ENCODE assay signal across 8 mouse cellular contexts in genomic region chr11:120785145-120785544, GRCm38 (mm10). TPM values are rescaled to one million over a fixed set of nuclear protein-coding genes. Genes with fewer than 3 reads are reported as not detected.
DNase-seq lines count a peak whose midpoint lies in the region; ATAC-seq and TF ChIP-seq lines count a peak whose summit lies in the region.

No protein-coding gene starts in this region.

- H3K27me3 ChIP-seq in megakaryocyte, embryonic 14.5 days (replicated peaks) = peaks cover 2% of the 10 kb centered on the region
- H3K27me3 ChIP-seq in forebrain, embryonic 12.5 days = no peaks in the 10 kb centered on the region; the same call in 1 of the 2 replicates
- no peaks in the 10 kb centered on the region for H3K27me3 ChIP-seq in limb, embryonic 11.5 days (ENCODE audit: control insufficient read depth, insufficient read depth, low read length)

- no peak for TF ChIP-seq CTCF in olfactory bulb, adult 2 months (IDR thresholded peaks at IDR 0.05; ENCODE audit: insufficient read depth, low read depth, low read length)

- DNase-seq in limb, embryonic 11.5 days (ENCODE audit: low spot score) = no peak
- DNase-seq in adrenal gland, adult 8-10 months = no peak
- DNase-seq in spleen, postnatal 14 days (ENCODE audit: low spot score in 2 of 2) = no peak
- DNase-seq in frontal cortex, postnatal 14 days (ENCODE audit: low spot score in 2 of 2) = no peak

- H3K4me1 ChIP-seq in megakaryocyte, embryonic 14.5 days = peaks cover 46% of the 10 kb centered on the region
- peaks cover 27% of the 10 kb centered on the region for H3K4me1 ChIP-seq in forebrain, embryonic 12.5 days
- H3K4me1 ChIP-seq in limb, embryonic 11.5 days (ENCODE audit: control insufficient read depth, insufficient read depth, low read length) = peaks cover 12% of the 10 kb centered on the region
- H3K4me1 ChIP-seq in olfactory bulb, adult 2 months (ENCODE audit: control insufficient read depth, insufficient read depth, low read length) = peaks cover 28% of the 10 kb centered on the region

- H3K4me3 ChIP-seq in megakaryocyte, embryonic 14.5 days (replicated peaks) = peak overlapping the region; percentile 97
- peak overlapping the region; percentile 100 for H3K4me3 ChIP-seq in forebrain, embryonic 12.5 days (replicated peaks)
- H3K4me3 ChIP-seq in limb, embryonic 11.5 days (ENCODE audit: low read depth, low read length) = peak overlapping the region; percentile 96
- peak overlapping the region; percentile 97 for H3K4me3 ChIP-seq in olfactory bulb, adult 2 months (ENCODE audit: insufficient read depth, low read depth, low read length)

- peak overlapping the region; percentile 99 for H3K4me2 ChIP-seq in forebrain, embryonic 12.5 days
- H3K4me2 ChIP-seq in limb, embryonic 11.5 days (ENCODE audit: low read depth, severe bottlenecking) = peak overlapping the region; percentile 96

- no peak for TF ChIP-seq POLR2A in olfactory bulb, adult 2 months (IDR thresholded peaks at IDR 0.05; ENCODE audit: insufficient read depth, low read depth, low read length)

- WGBS in forebrain, embryonic 12.5 days = 41% methylated on average over 9 of the region's 9 CpGs
- 38% methylated on average over 9 of the region's 9 CpGs for WGBS in limb, embryonic 11.5 days
- 35% methylated on average over 9 of the region's 9 CpGs for WGBS in olfactory bulb, adult 2 months

- peak overlapping the region; percentile 73; the same call in 1 of the 2 replicates for H3K27ac ChIP-seq in forebrain, embryonic 12.5 days
- H3K27ac ChIP-seq in limb, embryonic 11.5 days (replicated peaks; ENCODE audit: low read depth, low read length) = no peak overlapping the region
- no peak overlapping the region for H3K27ac ChIP-seq in olfactory bulb, adult 2 months (ENCODE audit: insufficient read depth, low read depth, low read length)

- ATAC-seq in megakaryocyte, adult 5-6 weeks (ENCODE audit: poor library complexity, severe bottlenecking) = no peak
- no peak for ATAC-seq in forebrain, embryonic 12.5 days (ENCODE audit: low FRiP score)
- no peak for ATAC-seq in limb, embryonic 11.5 days (ENCODE audit: insufficient number of reproducible peaks, low FRiP score, low TSS enrichment, low read depth)

- no peaks in the 10 kb centered on the region for H3K9me3 ChIP-seq in megakaryocyte, embryonic 14.5 days
- H3K9me3 ChIP-seq in forebrain, embryonic 12.5 days = no peaks in the 10 kb centered on the region
- H3K9me3 ChIP-seq in limb, embryonic 11.5 days (ENCODE audit: control insufficient read depth, low read length) = no peaks in the 10 kb centered on the region

- H3K36me3 ChIP-seq in megakaryocyte, embryonic 14.5 days (replicated peaks; ENCODE audit: low read length) = peaks cover 70% of the 10 kb centered on the region
- peaks cover 60% of the 10 kb centered on the region for H3K36me3 ChIP-seq in forebrain, embryonic 12.5 days (replicated peaks)
- peaks cover 19% of the 10 kb centered on the region for H3K36me3 ChIP-seq in limb, embryonic 11.5 days (ENCODE audit: control insufficient read depth, insufficient read depth, low read length)

- H3K9ac ChIP-seq in forebrain, embryonic 12.5 days = peak overlapping the region; percentile 95
- H3K9ac ChIP-seq in limb, embryonic 11.5 days (ENCODE audit: low read length) = peak overlapping the region; percentile 90

RNA-seq across cellular contexts. Expression of gene Gps1, which starts 1.1 kb away (rescaled TPM):
- polyA plus RNA-seq in megakaryocyte, embryonic 14.5 days (2012; ENCODE audit: insufficient read depth, low replicate concordance) = 13.8 and 27.0 TPM in 2 replicates
- total RNA-seq in megakaryocyte, adult 5-6 weeks (2015) = 51.4 and 70.1 TPM in 2 replicates
- 52.1 and 56.3 TPM in 2 replicates for total RNA-seq in megakaryocyte, adult 5-6 weeks (2017)
- 246 and 247 TPM in 2 replicates for polyA plus RNA-seq in forebrain, embryonic 12.5 days (2016; fragmentation: Nextera tagmentation; extraction: Ambion mirVana)
- polyA plus RNA-seq in limb, embryonic 11.5 days (2014; fragmentation: Nextera tagmentation; extraction: Ambion mirVana) = 266 and 275 TPM in 2 replicates
- not detected in 2 replicates for polyA plus RNA-seq in olfactory bulb, adult 2 months (2012; ENCODE audit: insufficient read depth, insufficient read length, low replicate concordance, missing spikeins)
- 100 to 1,000 TPM; 138 to 150 (median 147) TPM for total RNA-seq in adrenal gland, adult 8-10 months (2022)

RNA-seq across cellular contexts. Expression of gene Rfng, which starts 1.1 kb away (rescaled TPM):
- polyA plus RNA-seq in megakaryocyte, embryonic 14.5 days (2012; ENCODE audit: insufficient read depth, low replicate concordance) = 26.0 and 43.8 TPM in 2 replicates
- 10.4 and 14.5 TPM in 2 replicates for total RNA-seq in megakaryocyte, adult 5-6 weeks (2015)
- 3.3 and 5.7 TPM in 2 replicates for total RNA-seq in megakaryocyte, adult 5-6 weeks (2017)
- polyA plus RNA-seq in forebrain, embryonic 12.5 days (2016; fragmentation: Nextera tagmentation; extraction: Ambion mirVana) = 58.1 and 63.7 TPM in 2 replicates
- 23.7 and 29.5 TPM in 2 replicates for polyA plus RNA-seq in limb, embryonic 11.5 days (2014; fragmentation: Nextera tagmentation; extraction: Ambion mirVana)
- polyA plus RNA-seq in olfactory bulb, adult 2 months (2012; ENCODE audit: insufficient read depth, insufficient read length, low replicate concordance, missing spikeins) = not detected in 2 replicates
- total RNA-seq in adrenal gland, adult 8-10 months (2022) = 10 to 100 TPM; 17.3 to 21.4 (median 20.5) TPM

RNA-seq across cellular contexts. Expression of gene Dus1l, which starts 11.1 kb away (rescaled TPM):
- polyA plus RNA-seq in megakaryocyte, embryonic 14.5 days (2012; ENCODE audit: insufficient read depth, low replicate concordance) = 29.4 and 74.3 TPM in 2 replicates
- 46.1 and 51.8 TPM in 2 replicates for total RNA-seq in megakaryocyte, adult 5-6 weeks (2015)
- total RNA-seq in megakaryocyte, adult 5-6 weeks (2017) = 24.0 and 31.1 TPM in 2 replicates
- 67.9 and 69.6 TPM in 2 replicates for polyA plus RNA-seq in forebrain, embryonic 12.5 days (2016; fragmentation: Nextera tagmentation; extraction: Ambion mirVana)
- polyA plus RNA-seq in limb, embryonic 11.5 days (2014; fragmentation: Nextera tagmentation; extraction: Ambion mirVana) = 87.4 and 95.9 TPM in 2 replicates
- polyA plus RNA-seq in olfactory bulb, adult 2 months (2012; ENCODE audit: insufficient read depth, insufficient read length, low replicate concordance, missing spikeins) = not detected in 2 replicates
- 10 to 100 TPM; 62.8 to 71.6 (median 70.5) TPM for total RNA-seq in adrenal gland, adult 8-10 months (2022)

RNA-seq across cellular contexts. Expression of gene Hmga1b, which starts 22.6 kb away (rescaled TPM):
- polyA plus RNA-seq in megakaryocyte, embryonic 14.5 days (2012; ENCODE audit: insufficient read depth, low replicate concordance) = 601 and 1,141 TPM in 2 replicates
- total RNA-seq in megakaryocyte, adult 5-6 weeks (2015) = 10.5 and 11.9 TPM in 2 replicates
- total RNA-seq in megakaryocyte, adult 5-6 weeks (2017) = 7.6 and 8.8 TPM in 2 replicates
- polyA plus RNA-seq in forebrain, embryonic 12.5 days (2016; fragmentation: Nextera tagmentation; extraction: Ambion mirVana) = 5.2 and 6.1 TPM in 2 replicates
- 11.2 and 13.4 TPM in 2 replicates for polyA plus RNA-seq in limb, embryonic 11.5 days (2014; fragmentation: Nextera tagmentation; extraction: Ambion mirVana)
- not detected in 2 replicates for polyA plus RNA-seq in olfactory bulb, adult 2 months (2012; ENCODE audit: insufficient read depth, insufficient read length, low replicate concordance, missing spikeins)
- 10 to 100 TPM in 3 of 4 experiments, 1 to 10 TPM in 1; 9.3 to 13.1 (median 11.6) TPM for total RNA-seq in adrenal gland, adult 8-10 months (2022)

RNA-seq across cellular contexts. Expression of gene Fasn, which starts 39.2 kb away (rescaled TPM):
- polyA plus RNA-seq in megakaryocyte, embryonic 14.5 days (2012; ENCODE audit: insufficient read depth, low replicate concordance) = 328 and 589 TPM in 2 replicates
- total RNA-seq in megakaryocyte, adult 5-6 weeks (2015) = 14.0 and 19.2 TPM in 2 replicates
- total RNA-seq in megakaryocyte, adult 5-6 weeks (2017) = 10.5 and 13.3 TPM in 2 replicates
- 118 and 139 TPM in 2 replicates for polyA plus RNA-seq in forebrain, embryonic 12.5 days (2016; fragmentation: Nextera tagmentation; extraction: Ambion mirVana)
- polyA plus RNA-seq in limb, embryonic 11.5 days (2014; fragmentation: Nextera tagmentation; extraction: Ambion mirVana) = 87.3 and 91.8 TPM in 2 replicates
- polyA plus RNA-seq in olfactory bulb, adult 2 months (2012; ENCODE audit: insufficient read depth, insufficient read length, low replicate concordance, missing spikeins) = not detected in 2 replicates
- 1,000 to 10,000 TPM in 1 of 4 experiments, 100 to 1,000 TPM in 3; 300 to 1,377 (median 701) TPM for total RNA-seq in adrenal gland, adult 8-10 months (2022)

Comparison
In these comparisons a context has a peak if more than half of its experiments do, and no peak if none do; other contexts are left out.
1. RNA of gene Dus1l, which starts 11.1 kb away (polyA plus RNA-seq): 87.4 to 95.9 TPM in limb, embryonic 11.5 days, 29.4 to 74.3 TPM in megakaryocyte, embryonic 14.5 days and 67.9 to 69.6 TPM in forebrain, embryonic 12.5 days; not detected in olfactory bulb, adult 2 months; every median in the first group is over 10 times any median in the second.
2. Peak in every context shown above with its lines, with median percentiles within 50 percentile points of each other: H3K4me3 ChIP-seq.